Mouse (Mus musculus) hindbrain, embryonic 15.5 days (tissue): ENCODE measurements around the gene Errfi1. TPM values are rescaled to one million over a fixed set of nuclear protein-coding genes. Genes with fewer than 3 reads are reported as not detected.
A peak's percentile ranks its signal among the peaks of the same experiment; 100 is the strongest.

Source experiments
- ATAC-seq: fragments of 200-750 bp; cut with Nextera tagmentation; 2 replicates; pipeline ENCODE4 v1.8.0; 2017; ENCODE audit warnings: low read depth, moderate number of reproducible peaks, moderate TSS enrichment; ENCODE audit not compliant: low FRiP score
- H3K27ac ChIP-seq: fragments of 300-500 bp; sonication (generic); replicated peaks from 2 replicates; pipeline ENCODE4 v1.5.1; 2015; ENCODE audit warnings: mild to moderate bottlenecking, inconsistent platforms
- H3K27me3 ChIP-seq: fragments of 300-500 bp; sonication (generic); 2 replicates; pipeline ENCODE4 v1.6.1; 2015; ENCODE audit warnings: control low read depth, inconsistent platforms
- H3K36me3 ChIP-seq: fragments of 300-500 bp; sonication (generic); 2 replicates; pipeline ENCODE4 v1.6.1; 2015; ENCODE audit warnings: control low read depth, inconsistent platforms
- H3K4me1 ChIP-seq: fragments of 300-500 bp; sonication (generic); replicated peaks from 2 replicates; pipeline ENCODE4 v1.6.1; 2015; ENCODE audit warnings: control low read depth, inconsistent platforms
- H3K4me2 ChIP-seq: fragments of 300-500 bp; sonication (generic); 2 replicates; pipeline ENCODE4 v1.6.1; 2015; ENCODE audit warnings: moderate library complexity, mild to moderate bottlenecking, inconsistent platforms
- H3K4me3 ChIP-seq: fragments of 300-500 bp; sonication (generic); 2 replicates; pipeline ENCODE4 v1.5.1; 2015; ENCODE audit warnings: mild to moderate bottlenecking, inconsistent platforms
- H3K9ac ChIP-seq: fragments of 300-500 bp; sonication (generic); 2 replicates; pipeline ENCODE4 v1.6.1; 2015; ENCODE audit warnings: inconsistent platforms
- H3K9me3 ChIP-seq: fragments of 300-500 bp; sonication (generic); 2 replicates; pipeline ENCODE4 v1.6.1; 2016; ENCODE audit warnings: control low read depth, inconsistent platforms
- WGBS: fragments of 180-500 bp; shearing (Covaris S2); methylation state at CpG from one replicate; pipeline ENCODE4 v1.1.7; 2015; 5-methylcytosine and 5-hydroxymethylcytosine counted together
- polyA plus RNA-seq: library from polyadenylated mRNA; unstranded; fragments of >200 nt; fragmentation: Nextera tagmentation; extraction: Ambion mirVana; gene quantifications from 2 replicates; pipeline ENCODE4 v1.2.1, GENCODE M21; 2015

Gene Errfi1
- 29.0 and 31.7 TPM in 2 replicates for polyA plus RNA-seq

DNA sequence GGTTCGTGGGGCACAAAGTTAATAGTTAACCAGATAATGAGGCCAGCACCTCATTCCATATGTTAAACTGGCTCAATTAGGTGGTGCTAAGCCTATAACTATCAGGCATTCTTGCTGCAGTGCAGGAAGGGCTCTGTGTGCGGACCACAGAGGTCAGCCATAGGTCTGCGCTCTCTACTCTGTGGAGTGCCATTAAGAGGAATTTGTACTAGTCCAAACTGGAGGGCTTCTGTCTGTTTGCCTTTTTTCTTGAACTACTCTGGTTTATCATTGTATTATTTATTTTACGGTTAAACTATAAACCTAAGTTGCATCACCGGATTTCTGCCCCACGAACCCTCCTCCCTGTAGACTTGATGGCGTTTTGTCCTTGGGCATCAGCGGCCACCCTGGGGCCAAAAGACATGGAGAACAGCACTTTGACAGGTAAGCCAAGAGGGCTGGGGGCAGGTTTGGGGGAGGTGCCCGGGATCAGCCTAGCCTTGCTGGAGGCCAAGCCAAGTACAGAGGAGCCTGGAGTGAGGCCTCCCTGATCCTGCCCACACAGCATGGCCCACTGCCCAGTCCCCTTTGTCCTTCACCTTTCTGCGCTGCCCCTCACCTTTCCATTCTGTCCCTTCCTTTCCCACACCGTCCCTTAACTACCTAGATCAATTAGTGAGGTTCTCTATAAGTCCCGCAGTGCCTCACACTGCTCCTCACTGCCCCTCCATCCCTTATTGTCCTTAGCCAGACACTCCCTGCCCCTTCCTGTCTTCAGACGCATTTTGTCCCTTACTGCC is at the start of gene Errfi1:
Gene Errfi1 (plus strand): TSS at position 240 of the 782 bp plus-strand sequence.
- 49% methylated on average over 13 of the region's 13 CpGs for WGBS
- ATAC-seq: peak; percentile 14; the same call in 1 of the 2 replicates

DNA sequence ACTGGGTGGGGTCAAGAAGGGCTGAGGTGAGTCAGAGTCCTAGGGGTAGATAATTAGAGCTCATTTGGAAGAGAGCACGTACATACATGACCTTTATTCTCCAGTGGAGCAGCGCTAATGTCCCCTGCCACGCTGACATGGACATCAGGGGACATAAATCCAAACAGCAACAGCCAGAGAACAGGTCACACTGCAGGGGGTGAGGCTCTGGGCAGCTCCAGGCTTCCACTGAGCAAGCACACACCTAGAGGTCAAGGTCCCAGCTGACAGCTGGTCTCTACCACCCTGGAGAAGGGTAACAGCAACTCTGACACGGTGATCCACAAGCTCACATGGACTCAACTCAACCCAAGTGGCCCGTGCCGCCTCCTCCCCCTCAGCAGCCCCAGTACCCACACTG is 49.5 kb upstream of the Errfi1 start:
- 72% methylated on average over 6 of the region's 6 CpGs for WGBS
- no peak for ATAC-seq
- Histone ChIP-seq H3K9me3 (no peaks in the 10 kb centered on the region), H3K27me3 (no peaks in the 10 kb centered on the region), H3K4me1 (no peaks in the 10 kb centered on the region), H3K9ac (no peak overlapping the region), H3K27ac (no peak overlapping the region), H3K4me2 (no peak overlapping the region), H3K36me3 (no peaks in the 10 kb centered on the region), H3K4me3 (no peak overlapping the region)

More for the DNA sequence above, at the start of gene Errfi1:
- no peaks in the 10 kb centered on the region for H3K9me3 ChIP-seq
- H3K4me3 ChIP-seq: peak within 1 kb of the TSS; percentile 86
- peak within 1 kb of the TSS; percentile 73 for H3K27ac ChIP-seq
- H3K36me3 ChIP-seq: no peaks in the 10 kb centered on the region
- H3K27me3 ChIP-seq: no peaks in the 10 kb centered on the region
- H3K4me2 ChIP-seq: peak within 1 kb of the TSS; percentile 84
- peaks cover 22% of the 10 kb centered on the region for H3K4me1 ChIP-seq
- H3K9ac ChIP-seq: peak within 1 kb of the TSS; percentile 44

DNA sequence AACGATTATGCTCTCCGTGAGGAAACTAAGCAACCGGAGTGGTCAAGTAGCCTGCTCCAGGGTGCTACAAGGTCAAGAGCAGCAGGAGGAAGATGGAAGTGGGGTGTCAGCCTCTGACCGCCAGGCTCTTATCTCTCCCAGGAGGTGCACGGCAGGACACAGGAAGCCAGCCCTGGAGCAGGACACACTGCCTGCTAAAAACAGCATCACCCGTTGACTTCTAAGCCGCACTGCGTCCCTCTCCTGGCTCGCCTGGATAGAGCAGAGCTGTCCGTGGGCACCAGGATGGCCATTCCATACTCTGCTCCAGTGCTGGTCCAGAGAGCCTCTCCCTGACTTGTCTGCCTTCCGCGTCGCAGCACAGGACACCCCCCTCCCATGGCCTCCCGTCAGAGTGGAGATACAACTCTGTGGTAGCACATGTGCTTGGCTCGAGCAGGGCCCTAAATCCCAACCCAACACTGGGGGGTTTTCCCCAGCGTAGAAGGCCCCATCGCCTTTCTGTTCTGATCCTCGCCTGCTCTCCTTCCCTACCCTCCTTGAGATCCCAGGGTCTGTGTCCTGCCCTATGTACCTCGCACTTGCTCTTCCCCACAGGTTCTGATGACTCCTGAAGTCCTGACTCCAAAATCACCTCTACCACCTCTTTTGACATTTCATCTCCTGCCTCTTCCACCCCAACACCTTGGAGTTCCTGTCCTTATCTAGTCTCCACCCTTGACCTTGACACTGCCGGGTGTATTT is 45.8 kb upstream of the Errfi1 start:
- Histone ChIP-seq H3K27me3 (no peaks in the 10 kb centered on the region), H3K4me1 (no peaks in the 10 kb centered on the region), H3K4me3 (no peak overlapping the region), H3K9ac (no peak overlapping the region), H3K4me2 (no peak overlapping the region), H3K9me3 (no peaks in the 10 kb centered on the region), H3K27ac (no peak overlapping the region), H3K36me3 (no peaks in the 10 kb centered on the region)
- 82% methylated on average over 20 of the region's 20 CpGs for WGBS
- ATAC-seq: no peak

DNA sequence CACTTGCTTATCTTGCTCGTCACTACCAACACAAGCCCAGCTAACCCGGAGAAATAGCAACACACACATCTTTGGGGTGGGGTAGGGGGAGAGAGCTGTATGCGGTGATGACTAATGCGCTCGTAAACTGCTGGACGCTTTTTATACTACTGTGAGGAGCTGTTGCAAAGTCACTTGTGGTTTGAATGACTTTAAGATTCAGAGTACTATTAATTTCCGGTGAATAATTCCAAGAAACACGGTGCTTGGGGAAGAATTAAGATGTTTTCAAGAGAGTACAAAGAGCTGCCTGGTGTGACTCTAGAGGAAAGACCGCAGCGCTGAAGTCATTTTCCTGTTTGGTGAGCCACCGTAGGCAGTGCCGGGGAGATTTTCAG is 45.3 kb upstream of the Errfi1 start:
- WGBS: 67% methylated on average over 12 of the region's 12 CpGs
- no peak overlapping the region for H3K9ac ChIP-seq
- no peak for ATAC-seq

GRCm38 (mm10) chr4:150809323-150809722 is 44.4 kb upstream of the Errfi1 start:
- no peak overlapping the region for H3K4me2 ChIP-seq
- H3K36me3 ChIP-seq: no peaks in the 10 kb centered on the region
- WGBS: 57% methylated on average over 9 of the region's 9 CpGs
- H3K9ac ChIP-seq: no peak overlapping the region
- H3K4me3 ChIP-seq: no peak overlapping the region
- H3K27ac ChIP-seq: no peak overlapping the region
- no peaks in the 10 kb centered on the region for H3K4me1 ChIP-seq
- no peak for ATAC-seq
- H3K27me3 ChIP-seq: no peaks in the 10 kb centered on the region
- no peaks in the 10 kb centered on the region for H3K9me3 ChIP-seq

More for the DNA sequence above, 45.3 kb upstream of the Errfi1 start:
- Histone ChIP-seq H3K27me3 (no peaks in the 10 kb centered on the region), H3K4me1 (no peaks in the 10 kb centered on the region), H3K27ac (no peak overlapping the region), H3K9me3 (no peaks in the 10 kb centered on the region), H3K36me3 (no peaks in the 10 kb centered on the region), H3K4me2 (no peak overlapping the region), H3K4me3 (no peak overlapping the region)

GRCm38 (mm10) chr4:150815144-150815543 is 38.6 kb upstream of the Errfi1 start:
- ATAC-seq: no peak
- Histone ChIP-seq H3K4me1 (no peaks in the 10 kb centered on the region), H3K36me3 (no peaks in the 10 kb centered on the region), H3K27ac (no peak overlapping the region), H3K4me2 (no peak overlapping the region), H3K4me3 (no peak overlapping the region), H3K27me3 (no peaks in the 10 kb centered on the region), H3K9me3 (no peaks in the 10 kb centered on the region), H3K9ac (no peak overlapping the region)
- WGBS: 88% methylated on average over 4 of the region's 4 CpGs

DNA sequence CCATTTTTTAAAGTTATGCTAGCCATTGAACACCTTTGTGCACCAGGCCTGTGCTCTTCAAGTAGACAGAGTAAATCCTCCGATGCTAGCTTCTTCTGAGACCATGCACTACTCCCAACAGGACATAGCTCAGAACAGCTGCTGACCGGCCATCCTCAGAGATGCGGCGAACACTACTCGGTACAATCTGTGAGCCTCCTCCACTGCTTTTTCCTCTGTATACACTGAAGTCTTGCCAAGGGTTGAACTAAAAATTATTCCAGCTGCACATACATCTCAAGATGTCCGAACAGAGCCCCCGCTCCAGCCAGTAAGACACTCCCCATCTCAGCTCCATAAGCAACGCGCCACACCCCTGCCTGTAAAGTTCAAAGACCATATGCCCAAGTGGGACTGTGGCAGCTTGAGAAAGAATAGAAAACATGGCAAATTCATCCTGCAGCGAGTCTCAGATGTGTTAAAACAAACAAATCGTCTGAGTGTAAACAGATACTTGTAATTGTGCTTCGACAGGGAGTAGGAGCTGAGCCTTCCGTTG is 37.2 kb upstream of the Errfi1 start:
- H3K9me3 ChIP-seq: no peaks in the 10 kb centered on the region
- 81% methylated on average over 13 of the region's 13 CpGs for WGBS
- no peak overlapping the region for H3K4me3 ChIP-seq
- no peak for ATAC-seq
- no peaks in the 10 kb centered on the region for H3K4me1 ChIP-seq
- no peak overlapping the region for H3K4me2 ChIP-seq
- no peak overlapping the region for H3K9ac ChIP-seq
- no peaks in the 10 kb centered on the region for H3K36me3 ChIP-seq
- no peak overlapping the region for H3K27ac ChIP-seq
- no peaks in the 10 kb centered on the region for H3K27me3 ChIP-seq

- no peak overlapping the region for H3K4me3 ChIP-seq
- WGBS: 72% methylated on average over 12 of the region's 12 CpGs
- no peak overlapping the region for H3K4me2 ChIP-seq
- no peaks in the 10 kb centered on the region for H3K9me3 ChIP-seq
- no peak overlapping the region for H3K9ac ChIP-seq
- H3K27ac ChIP-seq: no peak overlapping the region
- no peaks in the 10 kb centered on the region for H3K36me3 ChIP-seq
- no peak for ATAC-seq
- H3K4me1 ChIP-seq: peaks cover 6% of the 10 kb centered on the region; the same call in 1 of the 2 replicates
- no peaks in the 10 kb centered on the region for H3K27me3 ChIP-seq
Observed at GRCm38 (mm10) chr4:150819126-150819910, 34.4 kb upstream of the Errfi1 start.

DNA sequence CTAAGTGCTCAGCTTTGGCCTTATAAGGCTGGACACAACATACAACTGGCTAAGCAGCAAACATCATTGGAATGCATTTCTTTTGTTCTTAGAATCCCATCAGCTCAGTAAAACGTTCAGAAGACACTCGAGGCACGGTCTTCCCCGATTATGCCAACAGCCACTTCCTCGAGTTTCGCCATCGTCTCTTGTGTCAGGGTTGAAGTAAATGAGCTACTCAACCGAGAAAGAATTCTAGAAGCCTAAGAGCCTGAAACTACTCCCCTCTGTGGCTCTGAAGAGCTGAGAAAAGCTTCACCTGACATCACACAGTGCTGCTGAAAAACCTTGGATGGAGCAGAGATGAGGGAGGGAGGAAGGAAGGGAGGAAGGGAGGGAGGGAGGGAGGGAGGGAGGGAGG is 32.3 kb upstream of the Errfi1 start:
- ATAC-seq: no peak
- Histone ChIP-seq H3K4me2 (no peak overlapping the region), H3K27me3 (no peaks in the 10 kb centered on the region; the same call in 1 of the 2 replicates), H3K36me3 (no peaks in the 10 kb centered on the region), H3K9ac (no peak overlapping the region), H3K4me3 (no peak overlapping the region), H3K27ac (no peak overlapping the region), H3K9me3 (no peaks in the 10 kb centered on the region), H3K4me1 (peaks cover 10% of the 10 kb centered on the region; the same call in 1 of the 2 replicates)
- 71% methylated on average over 8 of the region's 8 CpGs for WGBS

GRCm38 (mm10) chr4:150822624-150823023 is 31.1 kb upstream of the Errfi1 start:
- no peaks in the 10 kb centered on the region for H3K9me3 ChIP-seq
- ATAC-seq: no peak
- WGBS: 89% methylated on average over 9 of the region's 9 CpGs
- no peak overlapping the region for H3K9ac ChIP-seq
- H3K36me3 ChIP-seq: no peaks in the 10 kb centered on the region
- no peak overlapping the region for H3K27ac ChIP-seq
- H3K4me1 ChIP-seq: peaks cover 10% of the 10 kb centered on the region; the same call in 1 of the 2 replicates
- no peak overlapping the region for H3K4me3 ChIP-seq
- no peak overlapping the region for H3K4me2 ChIP-seq
- H3K27me3 ChIP-seq: no peaks in the 10 kb centered on the region; the same call in 1 of the 2 replicates

- Histone ChIP-seq H3K27me3 (no peaks in the 10 kb centered on the region; the same call in 1 of the 2 replicates), H3K36me3 (no peaks in the 10 kb centered on the region), H3K4me1 (peaks cover 10% of the 10 kb centered on the region; the same call in 1 of the 2 replicates), H3K9ac (no peak overlapping the region), H3K4me2 (no peak overlapping the region), H3K4me3 (no peak overlapping the region), H3K9me3 (no peaks in the 10 kb centered on the region), H3K27ac (no peak overlapping the region)
- WGBS: 40% methylated on average over 24 of the region's 24 CpGs
- no peak for ATAC-seq
Observed at GRCm38 (mm10) chr4:150823614-150824480, 29.9 kb upstream of the Errfi1 start.
